Mouse (Mus musculus): ENCODE data around the gene Nlrc5. TPM values are rescaled to one million over a fixed set of nuclear protein-coding genes. Genes with fewer than 3 reads are reported as not detected.
A peak's percentile ranks its signal among the peaks of the same experiment; 100 is the strongest.
"Not testable (repeated sequence)": the region's sequence is repeated elsewhere in the genome, so short reads cannot be mapped to it uniquely, and the experiment has no call there.

Nlrc5 gene
- 1 to 10 TPM; 3.1 to 4.6 TPM for total RNA-seq (2021)
- long read RNA-seq, experiment 1: 0 reads
- long read RNA-seq, experiment 2, partial matches to known transcripts: 0 of 3 reads
- long read RNA-seq, experiment 2, other reads (novel, unspliced or antisense): 3 of 3 reads

- DNase-seq (ENCODE audit: low spot score in 2 of 2): peak; percentile 30 to 40
These were observed at the start of gene Nlrc5 for GRCm38 (mm10) chr8:94433981-94434466. Gene Nlrc5 (plus strand): TSS chr8:94434356.

- DNase-seq (ENCODE audit: low spot score in 2 of 2): no peak
These were observed 48.5 kb upstream of the Nlrc5 start for GRCm38 (mm10) chr8:94385506-94386213.

- DNase-seq (ENCODE audit: low spot score in 2 of 2): peak; percentile 94
These were observed 47.7 kb upstream of the Nlrc5 start, which contains the start of gene Herpud1 for GRCm38 (mm10) chr8:94386214-94387026. Gene Herpud1 (plus strand): TSS chr8:94386438.

GRCm38 (mm10) chr8:94387027-94387684 lies 47.0 kb upstream of the Nlrc5 start:
- peak; percentile 40 to 77 for DNase-seq (ENCODE audit: low spot score in 2 of 2)

- no peak for DNase-seq (ENCODE audit: low spot score in 2 of 2)
These were observed 46.4 kb upstream of the Nlrc5 start for GRCm38 (mm10) chr8:94387785-94388184.

GRCm38 (mm10) chr8:94389531-94389930 lies 44.6 kb upstream of the Nlrc5 start:
- no peak for DNase-seq (ENCODE audit: low spot score in 2 of 2)

- DNase-seq (ENCODE audit: low spot score in 2 of 2): no peak
These were observed 43.7 kb upstream of the Nlrc5 start for GRCm38 (mm10) chr8:94390429-94390828.

- no peak for DNase-seq (ENCODE audit: low spot score in 2 of 2)
These were observed 43.2 kb upstream of the Nlrc5 start for GRCm38 (mm10) chr8:94390910-94391309.

GRCm38 (mm10) chr8:94392147-94392546 lies 42.0 kb upstream of the Nlrc5 start:
- peak in 1 of 2 experiments; percentile 21 for DNase-seq (ENCODE audit: low spot score in 2 of 2)

GRCm38 (mm10) chr8:94392648-94393047 lies 41.5 kb upstream of the Nlrc5 start:
- no peak for DNase-seq (ENCODE audit: low spot score in 2 of 2)

GRCm38 (mm10) chr8:94395851-94396540 lies 38.2 kb upstream of the Nlrc5 start:
- DNase-seq (ENCODE audit: low spot score in 2 of 2): no peak

GRCm38 (mm10) chr8:94396964-94397657 lies 37.0 kb upstream of the Nlrc5 start:
- DNase-seq (ENCODE audit: low spot score in 2 of 2): peak in 1 of 2 experiments; percentile 36

- DNase-seq (ENCODE audit: low spot score in 2 of 2): no peak
These were observed 35.6 kb upstream of the Nlrc5 start for GRCm38 (mm10) chr8:94398587-94398986.

GRCm38 (mm10) chr8:94399361-94399953 lies 34.7 kb upstream of the Nlrc5 start:
- DNase-seq (ENCODE audit: low spot score in 2 of 2): no peak

GRCm38 (mm10) chr8:94399957-94400356 lies 34.2 kb upstream of the Nlrc5 start:
- DNase-seq (ENCODE audit: low spot score in 2 of 2): not testable (repeated sequence)

GRCm38 (mm10) chr8:94408443-94409080 lies 25.6 kb upstream of the Nlrc5 start:
- no peak for DNase-seq (ENCODE audit: low spot score in 2 of 2)

- no peak for DNase-seq (ENCODE audit: low spot score in 2 of 2)
These were observed 24.6 kb upstream of the Nlrc5 start for GRCm38 (mm10) chr8:94409523-94409922.

- no peak for DNase-seq (ENCODE audit: low spot score in 2 of 2)
These were observed 21.6 kb upstream of the Nlrc5 start for GRCm38 (mm10) chr8:94412518-94412917.

GRCm38 (mm10) chr8:94413509-94413908 lies 20.6 kb upstream of the Nlrc5 start:
- no peak for DNase-seq (ENCODE audit: low spot score in 2 of 2)

All from adrenal gland, postnatal 4 days (tissue).